Mouse (Mus musculus): ENCODE data around the gene Frmd8. TPM values are rescaled to one million over a fixed set of nuclear protein-coding genes. Genes with fewer than 3 reads are reported as not detected.

Gene Frmd8
- total and polyA plus RNA-seq, 2 experiments from 2014 or later, result 8.5 to 10.3 TPM

DNA sequence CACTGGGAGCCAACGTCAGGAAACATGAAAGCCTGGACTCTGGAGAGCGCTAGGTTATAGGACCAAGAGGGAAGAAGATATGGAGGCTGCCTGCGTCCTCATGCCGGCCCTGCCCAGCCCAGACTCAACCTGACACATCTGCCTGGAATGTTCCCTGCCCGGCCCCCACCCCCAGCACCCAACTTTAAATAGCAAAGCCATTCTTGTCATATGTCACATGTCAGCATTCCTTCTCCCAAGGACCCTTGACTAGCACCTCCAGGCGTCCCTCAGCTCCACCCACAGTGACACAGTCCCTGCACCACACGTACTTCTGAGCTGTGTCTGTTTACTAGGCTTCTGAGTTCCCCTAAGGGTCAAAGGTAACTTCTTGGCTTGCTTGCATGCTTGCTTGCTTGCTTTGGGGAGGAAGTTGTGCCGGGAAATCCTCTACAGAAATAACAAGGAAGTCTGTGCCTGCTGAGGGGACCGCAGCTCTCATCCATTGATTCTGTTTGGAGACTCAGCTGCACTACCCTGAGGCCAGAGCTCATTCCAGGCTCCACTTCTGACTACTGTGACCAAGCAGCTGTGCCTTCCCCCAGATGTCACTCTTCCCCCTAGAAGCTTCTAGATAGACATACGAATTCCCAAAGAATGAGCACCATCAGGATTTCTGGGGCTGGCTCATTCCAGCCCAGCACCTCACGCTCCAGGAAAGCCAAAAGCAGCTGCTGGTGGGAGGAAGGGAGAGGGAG is 64.8 kb downstream of the Frmd8 start:
- peak overlapping the region; percentile 95 for H3K27ac ChIP-seq (ENCODE audit: low read depth, low read length)
- DNase-seq (no peak), ATAC-seq (no peak)
- no peak for TF ChIP-seq CTCF (IDR thresholded peaks at IDR 0.05; ENCODE audit: low read depth)
- no peak overlapping the region for H3K4me3 ChIP-seq (ENCODE audit: low read depth, low read length)
- H3K9me3 ChIP-seq (ENCODE audit: low read length), result no peaks in the 10 kb centered on the region
- WGBS, result 63% methylated on average over 11 of the region's 11 CpGs
- 0 out of 2 replicates have a peak overlapping the region, but pooled peaks have one; percentile 2 for H3K9ac ChIP-seq
- H3K27me3 ChIP-seq (ENCODE audit: insufficient read depth, low read length), result no peaks in the 10 kb centered on the region
- H3K4me2 ChIP-seq (ENCODE audit: low read depth), result 0 out of 2 replicates have a peak overlapping the region, but pooled peaks have one; percentile 5
- peaks cover 40% of the 10 kb centered on the region for H3K4me1 ChIP-seq (ENCODE audit: insufficient read depth)
- H3K36me3 ChIP-seq (ENCODE audit: insufficient read depth), result no peaks in the 10 kb centered on the region

DNA sequence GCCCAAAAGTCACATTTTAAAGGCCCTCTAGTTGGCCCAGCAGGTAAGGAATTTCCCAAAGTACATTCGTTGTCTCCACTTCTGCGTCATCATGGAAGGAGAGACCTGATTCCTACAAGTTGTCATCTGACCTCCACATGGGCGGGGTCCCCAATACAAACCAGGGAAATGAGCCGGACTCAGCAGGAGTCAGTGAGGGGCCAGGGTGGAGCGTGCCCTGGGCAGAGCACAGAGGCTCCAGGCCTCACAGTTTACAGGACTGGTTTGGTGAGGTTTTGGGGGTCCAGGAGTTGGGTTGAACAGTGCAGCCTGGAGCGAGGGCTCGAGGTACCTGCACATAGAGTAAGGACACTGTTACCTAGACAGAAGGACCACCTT is 65.4 kb downstream of the Frmd8 start:
- WGBS, result 61% methylated on average over 7 of the region's 7 CpGs
- H3K9ac ChIP-seq, result no peak overlapping the region
- TF ChIP-seq CTCF (IDR thresholded peaks at IDR 0.05; ENCODE audit: low read depth), result no peak
- no peak for DNase-seq
- ATAC-seq, result no peak
- H3K9me3 ChIP-seq (ENCODE audit: low read length), result no peaks in the 10 kb centered on the region
- no peaks in the 10 kb centered on the region for H3K36me3 ChIP-seq (ENCODE audit: insufficient read depth)
- peaks cover 44% of the 10 kb centered on the region for H3K4me1 ChIP-seq (ENCODE audit: insufficient read depth)
- peak overlapping the region; percentile 95 for H3K27ac ChIP-seq (ENCODE audit: low read depth, low read length)
- H3K4me2 ChIP-seq (ENCODE audit: low read depth), result no peak overlapping the region
- H3K27me3 ChIP-seq (ENCODE audit: insufficient read depth, low read length), result no peaks in the 10 kb centered on the region
- no peak overlapping the region for H3K4me3 ChIP-seq (ENCODE audit: low read depth, low read length)

DNA sequence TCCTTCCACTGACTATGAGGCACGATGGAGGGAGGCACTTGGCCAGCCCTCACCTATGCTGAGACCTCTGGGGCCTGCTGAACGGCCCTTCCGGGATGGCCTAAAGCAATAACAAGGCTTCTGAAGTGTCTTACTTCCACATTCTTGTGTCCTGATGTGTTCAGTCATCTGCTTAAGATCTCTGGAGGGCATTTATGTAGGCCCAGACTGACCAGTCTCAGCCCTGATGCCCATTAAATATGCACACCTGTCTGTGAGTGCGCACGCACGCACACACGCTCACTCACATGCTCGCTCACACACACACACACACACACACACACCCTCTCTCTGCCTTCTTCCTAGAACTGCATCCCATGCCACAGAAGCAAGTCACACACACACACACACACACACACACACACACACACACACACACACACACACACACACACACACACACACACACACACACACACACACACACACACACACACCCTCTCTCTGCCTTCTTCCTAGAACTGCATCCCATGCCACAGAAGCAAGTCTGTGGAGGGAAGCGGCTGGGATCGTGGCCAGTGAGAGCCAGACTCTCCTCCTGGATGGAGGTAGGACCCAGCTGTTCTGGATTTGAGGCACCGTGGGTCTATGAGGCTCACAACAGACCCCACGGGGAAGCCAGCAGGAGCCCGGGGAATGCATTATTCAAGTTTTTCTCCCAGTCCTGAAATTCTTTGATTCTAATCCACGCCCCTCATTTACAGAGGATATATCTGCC is 65.9 kb downstream of the Frmd8 start:
- WGBS, result 60% methylated on average over 14 of the region's 14 CpGs
- no peak for DNase-seq

DNA sequence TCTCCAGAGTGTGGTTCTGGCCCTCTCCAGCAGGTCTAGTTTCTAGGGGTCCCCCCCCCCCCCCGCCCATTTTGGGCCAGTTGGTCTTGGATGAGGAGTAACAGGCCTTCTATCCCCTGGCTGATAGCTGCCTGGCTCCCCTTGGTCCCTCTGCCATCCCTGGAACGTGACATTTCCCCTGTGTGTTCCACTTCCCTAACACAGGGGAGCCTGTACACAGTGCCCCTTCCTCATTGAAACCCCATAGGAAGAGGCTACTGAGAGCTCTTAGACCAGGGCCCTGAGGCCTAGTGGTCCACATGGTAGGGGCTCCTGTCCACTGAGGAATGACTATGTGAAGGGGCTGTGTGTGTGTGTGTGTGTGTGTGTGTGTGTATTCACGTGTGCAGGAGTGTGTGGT is 67.3 kb downstream of the Frmd8 start:
- Histone ChIP-seq H3K4me3 (ENCODE audit: low read depth, low read length) (no peak overlapping the region), H3K4me2 (ENCODE audit: low read depth) (no peak overlapping the region), H3K9ac (no peak overlapping the region), H3K27me3 (ENCODE audit: insufficient read depth, low read length) (no peaks in the 10 kb centered on the region), H3K4me1 (ENCODE audit: insufficient read depth) (peaks cover 45% of the 10 kb centered on the region), H3K27ac (ENCODE audit: low read depth, low read length) (no peak overlapping the region), H3K9me3 (ENCODE audit: low read length) (no peaks in the 10 kb centered on the region), H3K36me3 (ENCODE audit: insufficient read depth) (no peaks in the 10 kb centered on the region)
- no peak for TF ChIP-seq CTCF (IDR thresholded peaks at IDR 0.05; ENCODE audit: low read depth)
- no peak for ATAC-seq
- no peak for DNase-seq
- WGBS, result 73% methylated on average over 2 of the region's 3 CpGs

More for the DNA sequence above, 65.9 kb downstream of the Frmd8 start:
- TF ChIP-seq CTCF (IDR thresholded peaks at IDR 0.05; ENCODE audit: low read depth), result no peak
- peak overlapping the region; percentile 95 for H3K27ac ChIP-seq (ENCODE audit: low read depth, low read length)
- H3K4me3 ChIP-seq (ENCODE audit: low read depth, low read length), result no peak overlapping the region
- peaks cover 47% of the 10 kb centered on the region for H3K4me1 ChIP-seq (ENCODE audit: insufficient read depth)
- no peaks in the 10 kb centered on the region for H3K27me3 ChIP-seq (ENCODE audit: insufficient read depth, low read length)
- H3K4me2 ChIP-seq (ENCODE audit: low read depth), result no peak overlapping the region
- H3K36me3 ChIP-seq (ENCODE audit: insufficient read depth), result no peaks in the 10 kb centered on the region
- H3K9me3 ChIP-seq (ENCODE audit: low read length), result no peaks in the 10 kb centered on the region
- ATAC-seq, result no peak
- H3K9ac ChIP-seq, result no peak overlapping the region

DNA sequence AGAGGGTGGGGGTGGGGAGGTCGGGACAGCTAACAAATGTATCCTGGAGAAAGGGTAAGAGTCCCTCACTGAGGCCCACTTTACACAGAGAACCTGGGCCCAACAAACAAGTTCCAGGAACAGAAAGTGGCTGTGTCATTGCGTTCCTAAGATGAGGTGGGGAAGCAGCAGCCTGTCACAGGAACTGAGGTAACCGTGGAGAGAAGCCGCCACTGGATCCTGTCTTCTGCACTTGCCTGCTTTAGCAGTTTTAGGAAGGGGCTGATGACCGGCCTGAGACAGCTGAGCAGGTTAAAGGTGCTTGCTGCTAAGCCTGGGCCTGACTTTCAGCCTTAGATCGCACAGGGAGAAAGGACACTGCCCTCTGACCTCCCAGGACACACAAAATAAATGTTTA is 68.3 kb downstream of the Frmd8 start:
- H3K36me3 ChIP-seq (ENCODE audit: insufficient read depth), result no peaks in the 10 kb centered on the region
- H3K9ac ChIP-seq, result no peak overlapping the region
- no peak for ATAC-seq
- H3K4me3 ChIP-seq (ENCODE audit: low read depth, low read length), result no peak overlapping the region
- no peak for TF ChIP-seq CTCF (IDR thresholded peaks at IDR 0.05; ENCODE audit: low read depth)
- no peaks in the 10 kb centered on the region for H3K9me3 ChIP-seq (ENCODE audit: low read length)
- no peak overlapping the region for H3K4me2 ChIP-seq (ENCODE audit: low read depth)
- H3K4me1 ChIP-seq (ENCODE audit: insufficient read depth), result peaks cover 39% of the 10 kb centered on the region
- peak overlapping the region; percentile 45; the same call in 1 of the 2 replicates for H3K27ac ChIP-seq (ENCODE audit: low read depth, low read length)
- no peaks in the 10 kb centered on the region for H3K27me3 ChIP-seq (ENCODE audit: insufficient read depth, low read length)
- WGBS, result 27% methylated on average over 6 of the region's 6 CpGs
- no peak for DNase-seq

DNA sequence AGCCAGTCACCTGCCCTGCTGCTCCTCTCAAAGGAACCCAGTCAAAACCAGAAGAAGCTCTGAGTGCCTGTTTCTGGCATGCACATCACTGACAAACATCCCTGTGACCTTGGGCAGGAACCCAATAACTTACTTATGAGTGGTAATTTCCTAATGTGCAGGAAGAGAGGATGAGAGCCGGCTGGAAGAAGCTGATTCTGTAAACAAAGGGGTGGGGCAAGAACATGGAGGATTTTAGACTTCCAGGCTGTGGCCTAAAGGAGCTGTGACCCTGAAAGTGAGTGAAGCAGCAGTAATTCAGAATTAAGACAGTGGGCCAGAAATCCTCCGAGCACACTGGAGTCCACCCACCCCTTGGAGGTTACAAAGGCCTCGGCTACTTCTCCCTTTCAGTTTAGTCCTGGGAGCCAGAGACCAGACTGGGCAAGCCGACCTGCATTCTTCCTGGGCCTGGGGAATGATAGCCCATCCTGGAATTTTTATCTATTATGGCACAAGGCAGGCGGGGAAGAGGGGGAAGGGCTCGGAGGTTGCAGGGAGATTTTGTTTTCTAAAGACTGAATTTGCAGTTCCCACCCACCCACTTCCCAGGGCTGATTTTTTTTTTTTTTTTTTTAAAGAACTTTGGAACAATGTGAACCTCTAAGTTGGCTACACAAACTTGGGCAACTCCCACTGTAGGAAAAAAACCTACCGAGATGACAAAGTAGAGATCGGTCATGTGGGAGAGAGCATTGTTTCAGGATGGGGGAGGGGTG is 68.8 kb downstream of the Frmd8 start:
- no peak for TF ChIP-seq CTCF (IDR thresholded peaks at IDR 0.05; ENCODE audit: low read depth)
- Histone ChIP-seq H3K4me1 (ENCODE audit: insufficient read depth) (peaks cover 33% of the 10 kb centered on the region), H3K9ac (no peak overlapping the region), H3K36me3 (ENCODE audit: insufficient read depth) (no peaks in the 10 kb centered on the region), H3K4me3 (ENCODE audit: low read depth, low read length) (no peak overlapping the region), H3K9me3 (ENCODE audit: low read length) (no peaks in the 10 kb centered on the region), H3K4me2 (ENCODE audit: low read depth) (no peak overlapping the region), H3K27ac (ENCODE audit: low read depth, low read length) (peak overlapping the region; percentile 70), H3K27me3 (ENCODE audit: insufficient read depth, low read length) (no peaks in the 10 kb centered on the region)
- no peak for DNase-seq
- WGBS, result 8% methylated on average over 8 of the region's 8 CpGs
- no peak for ATAC-seq
